Mouse (Mus musculus): ENCODE data around the gene Tssc4.

- TF ChIP-seq CTCF (IDR thresholded peaks at IDR 0.05 in 2 of 3, conservative IDR thresholded peaks at IDR 0.05 in 1 of 3; ENCODE audit: control insufficient read depth in 1 of 3, insufficient read depth in 1 of 3, low read depth in 2 of 3, low read length in 3 of 3, poor library complexity in 1 of 3, severe bottlenecking in 1 of 3) (no peak), MYB (IDR thresholded peaks at IDR 0.05; ENCODE audit: low read depth, low read length) (no peak), E2F4 (IDR thresholded peaks at IDR 0.05; ENCODE audit: borderline replicate concordance, low read depth, low read length) (no peak), USF1 (IDR thresholded peaks at IDR 0.05; ENCODE audit: low read depth, low read length) (no peak), MXI1 (IDR thresholded peaks at IDR 0.05; ENCODE audit: low read depth, low read length) (no peak), MEF2A (IDR thresholded peaks at IDR 0.05; ENCODE audit: extremely low read depth, insufficient replicate concordance, low read depth, low read length, poor library complexity, severe bottlenecking) (no peak), ZMIZ1 (IDR thresholded peaks at IDR 0.05; ENCODE audit: low read depth, low read length) (no peak), POLR2A (IDR thresholded peaks at IDR 0.05; ENCODE audit: control insufficient read depth in 1 of 2, insufficient read depth in 1 of 2, low read depth in 1 of 2, low read length in 2 of 2, poor library complexity in 1 of 2) (no peak), POLR2AphosphoS5 (IDR thresholded peaks at IDR 0.05; ENCODE audit: borderline replicate concordance, low read depth, low read length) (no peak), TCF12 (IDR thresholded peaks at IDR 0.05; ENCODE audit: low read depth, low read length) (no peak), GATA1 (IDR thresholded peaks at IDR 0.05; ENCODE audit: low read depth, low read length) (no peak), USF2 (IDR thresholded peaks at IDR 0.05; ENCODE audit: borderline replicate concordance in 1 of 2, insufficient read depth in 1 of 2, low read depth in 1 of 2, low read length in 2 of 2) (no peak), EP300 (IDR thresholded peaks at IDR 0.05; ENCODE audit: low read depth in 1 of 2, low read length in 2 of 2) (no peak)
Observed at GRCm38 (mm10) chr7:143065692-143066091, 3.4 kb upstream of the Tssc4 start.

Measured in MEL (cell line).